Mouse (Mus musculus) Patski (cell line): ENCODE data around the gene Hils1. TPM values are rescaled to one million over a fixed set of nuclear protein-coding genes. Genes with fewer than 3 reads are reported as not detected.
"Not testable (repeated sequence)": the region's sequence is repeated elsewhere in the genome, so short reads cannot be mapped to it uniquely, and the experiment has no call there.

Source experiments
- ATAC-seq: fragments of 100-300 bp; one replicate; pipeline ENCODE4 v1.8.0; 2021
- CTCF ChIA-PET: fragments of 350-600 bp; sonication (Branson Sonifier 250); formaldehyde crosslinking; loops from one replicate; lab custom pipeline; 2022; ENCODE audit warnings: inconsistent platforms; lab: Charles Lee
- POLR2A ChIA-PET: fragments of 350-600 bp; sonication (Branson Sonifier 250); formaldehyde crosslinking; loops from one replicate; lab custom pipeline; 2022; ENCODE audit warnings: antibody characterized with exemption, inconsistent platforms; lab: Charles Lee
- DNase-seq: peaks from one replicate; pipeline ENCODE4 v3.0.0-alpha.2; 2011; ENCODE audit warnings: low read depth, low spot score
- H3K27me3 ChIP-seq: fragments of 371-371 bp; one replicate; pipeline ENCODE4 v1.5.1; 2021
- CTCF ChIP-seq: fragments of 100-300 bp; IDR thresholded peaks from one replicate; pipeline ENCODE4 v1.5.1; 2021
- in situ Hi-C: fragments of 300-500 bp; cut with MboI; formaldehyde crosslinking; loops from 3 replicates; pipeline ENCODE4 v1.11.1; 2018; ENCODE audit warnings: low pct_unique_long_range_greater_than_20kb, mixed read lengths
- polyA plus RNA-seq: library from polyadenylated mRNA; unstranded; gene quantifications from one replicate; pipeline ENCODE4 v1.2.3, GENCODE M21; 2021

Hils1 gene
- polyA plus RNA-seq, 1 experiment from 2014 or later: not detected

DNA sequence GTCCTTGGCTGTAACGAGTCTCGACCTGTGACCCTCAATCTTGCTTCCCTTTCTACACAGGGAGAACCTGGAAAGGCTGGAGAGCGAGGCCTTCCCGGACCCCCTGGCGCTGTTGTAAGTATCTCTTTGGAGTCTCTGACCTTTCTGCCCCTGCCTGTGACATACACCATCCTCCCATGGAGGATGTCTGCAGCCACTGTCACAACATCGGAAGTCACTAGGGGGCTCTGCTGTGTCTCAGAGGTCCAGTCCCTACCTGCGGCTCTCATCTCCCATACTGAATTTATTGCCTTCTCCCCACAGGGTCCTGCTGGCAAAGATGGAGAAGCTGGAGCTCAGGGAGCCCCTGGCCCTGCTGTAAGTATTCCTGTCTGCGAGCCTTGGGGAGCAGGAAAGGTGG lies 23.1 kb upstream of the Hils1 start:
- POLR2A ChIA-PET: interaction anchor here (1.7 kb wide), 1 partner anchor 11 kb away, joined by 4 read pairs; no protein-coding TSS in a partner anchor
- H3K27me3 ChIP-seq: no peaks in the 10 kb centered on the region
- in situ Hi-C loops: no loop called here
- no peak for ATAC-seq
- TF ChIP-seq CTCF: no peak
- DNase-seq: no peak
- CTCF ChIA-PET: interaction anchor here (3.6 kb wide), 1 partner anchor 26 kb away, joined by 16 read pairs; no protein-coding TSS in a partner anchor

DNA sequence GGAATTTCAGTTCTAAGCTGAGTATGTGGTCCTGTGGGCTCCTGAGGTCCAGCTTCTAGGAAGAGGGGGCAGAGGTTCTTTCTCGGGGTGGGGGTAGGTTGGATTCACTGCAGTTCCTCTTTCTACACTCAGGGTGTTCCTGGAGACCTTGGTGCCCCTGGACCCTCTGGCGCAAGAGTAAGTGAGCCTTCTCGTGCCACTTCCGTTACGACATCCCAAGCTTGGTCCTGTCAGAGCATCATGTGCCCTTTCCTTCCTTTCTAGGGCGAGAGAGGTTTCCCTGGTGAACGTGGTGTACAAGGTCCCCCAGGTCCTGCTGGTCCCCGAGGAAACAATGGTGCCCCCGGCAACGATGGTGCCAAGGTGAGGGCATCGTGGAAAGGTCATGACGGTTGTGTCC lies 22.2 kb upstream of the Hils1 start:
- in situ Hi-C loops: no loop called here
- CTCF ChIA-PET: interaction anchor here (3.6 kb wide), 1 partner anchor 25 kb away, joined by 16 read pairs; no protein-coding TSS in a partner anchor
- DNase-seq (no peak), ATAC-seq (no peak)
- no peaks in the 10 kb centered on the region for H3K27me3 ChIP-seq
- POLR2A ChIA-PET: interaction anchor here (0.6 to 1.7 kb wide), 2 partner anchors 11 to 18 kb away, joined by 3 to 4 read pairs; no protein-coding TSS in a partner anchor
- no peak for TF ChIP-seq CTCF

DNA sequence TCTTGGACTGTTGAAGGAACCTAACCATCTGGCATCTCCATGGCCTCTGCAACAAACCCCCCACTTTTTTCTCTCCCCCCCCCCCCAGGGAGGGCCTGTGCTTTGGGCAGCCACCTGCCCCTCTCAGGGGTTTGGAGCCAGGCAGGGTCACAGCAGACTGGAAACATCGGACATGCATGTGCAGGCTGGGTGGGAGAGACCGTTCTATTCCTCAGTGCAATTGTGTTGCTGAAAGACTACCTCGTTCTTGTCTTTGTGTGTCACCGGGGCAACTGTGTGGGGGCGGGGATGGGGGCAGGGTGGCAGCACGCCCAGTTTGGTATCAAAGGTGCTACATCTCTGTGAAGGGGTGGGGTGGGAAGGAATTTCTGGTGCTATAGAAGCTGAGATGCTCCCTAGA lies 15.2 kb upstream of the Hils1 start:
- POLR2A ChIA-PET: no interaction called here
- CTCF ChIA-PET: no interaction called here
- DNase-seq (no peak), ATAC-seq (no peak)
- no peak for TF ChIP-seq CTCF
- in situ Hi-C loops: no loop called here
- no peaks in the 10 kb centered on the region for H3K27me3 ChIP-seq

DNA sequence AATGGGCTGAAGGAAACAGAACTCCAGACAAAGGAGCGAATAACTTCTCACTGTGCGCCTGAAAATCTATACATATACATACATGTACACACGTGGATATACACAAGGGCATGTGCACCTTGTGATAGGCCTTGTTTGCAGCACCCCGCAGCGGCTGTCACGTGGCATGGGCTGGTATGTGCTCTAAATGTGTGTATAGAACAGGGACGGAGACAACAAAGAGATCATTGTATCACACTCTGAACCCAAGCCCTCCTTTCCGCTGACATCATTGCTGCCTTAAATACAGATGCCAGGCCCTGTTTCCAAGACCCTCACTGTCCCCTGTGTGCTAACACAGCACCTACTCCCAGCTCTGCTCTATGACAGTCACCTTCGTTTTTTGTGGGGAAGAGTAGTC lies 12.3 kb upstream of the Hils1 start:
- CTCF ChIA-PET: no interaction called here
- no peak for ATAC-seq
- in situ Hi-C loops: no loop called here

DNA sequence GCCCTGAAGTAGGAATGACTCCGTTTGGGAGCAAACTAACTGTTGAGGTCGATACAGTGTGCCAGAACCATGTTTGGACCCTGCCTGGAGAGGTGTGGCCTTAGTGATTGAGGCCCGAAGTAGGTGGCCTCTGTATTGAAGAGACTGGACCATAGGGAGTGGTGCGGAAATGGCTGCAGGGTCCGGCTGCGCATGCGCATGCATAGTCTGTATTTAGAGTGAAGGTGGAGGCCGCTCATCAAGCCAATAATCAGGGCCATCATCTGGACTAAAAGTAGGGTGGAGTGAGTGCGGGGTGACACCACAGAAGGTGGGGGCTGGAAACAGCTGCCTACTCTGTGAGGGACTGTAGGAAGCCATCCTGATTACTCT lies 9.7 kb upstream of the Hils1 start:
- ATAC-seq: no peak
- ChIA-PET CTCF (interaction anchor here (1.0 kb wide), 1 partner anchor 17 kb away, joined by 3 read pairs; no protein-coding TSS in a partner anchor), POLR2A (no interaction called here)
- H3K27me3 ChIP-seq: no peaks in the 10 kb centered on the region
- TF ChIP-seq CTCF: no peak
- DNase-seq: no peak
- in situ Hi-C loops: no loop called here

More for the DNA sequence above, 12.3 kb upstream of the Hils1 start:
- no peaks in the 10 kb centered on the region for H3K27me3 ChIP-seq
- POLR2A ChIA-PET: interaction anchor here (1.5 kb wide), 1 partner anchor 10 kb away, joined by 4 read pairs; no protein-coding TSS in a partner anchor
- no peak for DNase-seq
- no peak for TF ChIP-seq CTCF

DNA sequence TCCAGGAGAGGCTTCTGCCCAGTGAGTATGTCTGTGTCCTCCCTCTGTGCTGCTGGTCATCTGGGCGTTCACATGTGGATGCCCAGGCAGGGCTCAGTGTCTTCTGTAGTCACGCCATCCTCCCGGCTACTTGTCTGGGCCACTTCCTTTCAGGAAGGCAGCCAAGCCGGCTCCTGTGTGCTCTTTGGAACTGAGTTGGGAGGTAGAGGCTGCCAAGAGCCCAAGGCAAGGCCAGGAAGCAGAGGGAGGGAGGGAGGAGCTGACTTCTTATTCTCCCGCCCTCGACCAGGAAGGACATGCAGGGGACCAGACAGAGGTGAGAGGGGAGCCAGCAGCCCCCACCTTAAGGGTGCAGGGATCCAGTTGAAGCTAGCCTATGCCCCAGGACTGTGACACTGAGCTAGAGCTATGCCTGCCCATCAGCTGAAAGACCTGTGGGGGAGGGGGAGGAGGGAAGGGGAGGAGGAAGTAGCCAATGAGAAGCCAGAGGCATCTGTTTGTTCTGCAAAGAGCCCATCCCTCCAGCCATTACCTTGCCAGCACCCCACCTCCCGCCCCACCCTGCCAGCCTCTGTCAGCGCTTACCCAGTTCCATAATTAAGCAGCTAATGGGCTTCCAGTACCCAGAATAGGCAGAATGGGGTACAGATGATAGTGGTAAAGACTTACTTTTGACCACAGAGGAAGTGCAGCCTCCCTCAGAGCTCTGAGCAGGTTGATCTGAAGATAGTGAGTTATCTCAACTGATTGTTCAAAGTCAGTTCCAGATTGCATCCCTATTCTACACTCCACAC lies 9.1 kb upstream of the Hils1 start:
- no peak for DNase-seq
- CTCF ChIA-PET: interaction anchor here (1.0 kb wide), 1 partner anchor 18 kb away, joined by 3 read pairs; no protein-coding TSS in a partner anchor

GRCm38 (mm10) chr11:94962534-94963101 lies 4.8 kb upstream of the Hils1 start:
- ChIA-PET POLR2A (interaction anchor here (0.6 kb wide), 1 partner anchor 18 kb away, joined by 3 read pairs; no protein-coding TSS in a partner anchor), CTCF (interaction anchor here (1.1 to 1.5 kb wide), 3 partner anchors 8 to 96 kb away, joined by 3 to 6 read pairs (median 5); no protein-coding TSS in a partner anchor)
- TF ChIP-seq CTCF: no peak
- H3K27me3 ChIP-seq: no peaks in the 10 kb centered on the region
- DNase-seq (no peak), ATAC-seq (no peak)
- in situ Hi-C loops: loop anchor here (5.0 kb wide), 1 partner anchor 1430 kb away; no protein-coding TSS in a partner anchor

More for the DNA sequence above, 9.1 kb upstream of the Hils1 start:
- TF ChIP-seq CTCF: no peak
- no peak for ATAC-seq
- POLR2A ChIA-PET: no interaction called here
- in situ Hi-C loops: no loop called here
- H3K27me3 ChIP-seq: no peaks in the 10 kb centered on the region

DNA sequence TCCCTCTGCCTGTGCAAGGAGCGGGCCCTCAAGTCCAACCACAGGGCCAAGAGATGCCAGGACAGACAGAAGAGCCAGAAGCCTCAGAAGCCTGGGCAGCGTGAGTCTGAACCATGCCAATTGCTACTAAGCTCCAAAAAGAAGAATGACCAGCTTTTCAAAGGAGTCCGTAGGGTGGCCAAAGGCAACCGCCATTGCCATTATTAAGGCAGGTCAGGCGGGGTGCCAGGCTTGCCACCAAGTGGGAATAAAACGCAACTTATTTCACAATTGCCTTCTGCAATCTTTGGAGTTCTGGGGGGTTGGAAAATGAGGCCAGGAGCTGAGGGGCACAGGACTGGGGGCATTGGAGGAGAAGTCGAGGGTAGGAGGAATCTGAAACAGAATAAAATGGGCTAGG lies 794 bp downstream of the Hils1 start:
- DNase-seq (no peak), ATAC-seq (no peak)
- TF ChIP-seq CTCF: no peak
- H3K27me3 ChIP-seq: no peaks in the 10 kb centered on the region
- in situ Hi-C loops: no loop called here
- CTCF ChIA-PET: interaction anchor here (1.4 to 1.9 kb wide), 3 partner anchors 11 to 31 kb away, joined by 4 to 5 read pairs (median 5); no protein-coding TSS in a partner anchor
- POLR2A ChIA-PET: no interaction called here

GRCm38 (mm10) chr11:94969709-94970108 lies 2.3 kb downstream of the Hils1 start:
- in situ Hi-C loops: loop anchor here (5.0 kb wide), 1 partner anchor 32 kb away; the partner anchor contains the start of gene Col1a1
- POLR2A ChIA-PET: interaction anchor here (0.6 kb wide), 1 partner anchor 91 kb away, joined by 4 read pairs; no protein-coding TSS in a partner anchor
- H3K27me3 ChIP-seq, DNase-seq, ATAC-seq: not testable (repeated sequence)
- CTCF ChIA-PET: interaction anchor here (0.9 to 3.5 kb wide), 12 partner anchors 8 to 103 kb away, joined by 3 to 23 read pairs (median 5); partner anchors contain the start of gene Ppp1r9b
